Mouse (Mus musculus) splenic B cell, adult 2 months (primary cell): ENCODE measurements at regions not wholly inside any gene's neighbourhood (a gene's known extent, or its start where the extent isn't known, plus 50 kb on each side); places are given as distances from the start of the nearest gene placed in this dataset.

Experiments
- DNase-seq: peaks from one replicate; pipeline ENCODE4 v3.0.0-alpha.2; 2011; ENCODE audit warnings: low read depth, low spot score
- H3K27me3 ChIP-seq: 2 replicates; pipeline ENCODE4 v1.6.1; 2012; ENCODE audit warnings: mild to moderate bottlenecking, low read length, moderate library complexity, mixed read lengths; ENCODE audit not compliant: control insufficient read depth, poor library complexity, insufficient read depth, severe bottlenecking
- H3K36me3 ChIP-seq: 2 replicates; pipeline ENCODE4 v1.6.1; 2012; ENCODE audit warnings: mild to moderate bottlenecking, low read length, moderate library complexity, mixed read lengths; ENCODE audit not compliant: control insufficient read depth, poor library complexity, insufficient read depth, severe bottlenecking

DNA sequence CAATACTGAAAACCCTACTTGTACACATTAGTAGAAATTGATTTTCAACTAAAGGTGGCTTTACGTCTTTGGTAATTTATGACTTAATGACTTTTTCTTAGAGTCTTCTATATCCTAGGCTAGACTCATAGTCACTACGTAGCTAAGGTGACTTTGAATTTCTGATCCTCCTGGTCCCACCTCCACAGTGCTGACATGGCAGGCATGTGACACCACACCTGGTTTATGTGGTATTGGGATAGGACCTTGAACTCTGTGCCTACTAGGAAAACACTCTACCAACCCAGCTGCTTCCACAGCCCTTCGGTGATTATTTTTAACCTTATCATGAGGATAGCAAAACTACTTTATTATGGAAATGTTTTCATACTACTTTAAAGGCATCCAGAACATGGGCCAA lies 51.5 kb upstream of the D7Ertd443e start:
- Histone ChIP-seq H3K27me3 (no peaks in the 10 kb centered on the region), H3K36me3 (no peaks in the 10 kb centered on the region)
- DNase-seq, result no peak

DNA sequence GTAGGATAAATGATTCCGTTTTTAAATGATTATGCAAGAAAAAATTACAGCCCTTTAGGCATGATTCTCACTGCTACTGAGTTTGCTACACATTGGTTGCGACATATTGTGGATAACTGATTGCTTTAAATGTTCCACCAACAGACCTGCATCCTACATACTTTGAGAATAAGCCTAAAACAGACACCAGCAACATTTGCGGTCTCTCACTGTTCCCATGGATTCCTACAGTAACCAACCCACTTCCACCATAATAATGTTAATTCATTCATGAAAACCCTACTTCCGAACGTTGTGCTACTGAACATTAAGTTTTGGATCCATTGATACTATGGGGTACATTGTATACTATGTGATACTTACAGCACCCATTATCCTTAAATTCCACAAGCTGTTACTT lies 53.8 kb upstream of the D7Ertd443e start:
- DNase-seq, result no peak
- Histone ChIP-seq H3K27me3 (no peaks in the 10 kb centered on the region), H3K36me3 (no peaks in the 10 kb centered on the region)

DNA sequence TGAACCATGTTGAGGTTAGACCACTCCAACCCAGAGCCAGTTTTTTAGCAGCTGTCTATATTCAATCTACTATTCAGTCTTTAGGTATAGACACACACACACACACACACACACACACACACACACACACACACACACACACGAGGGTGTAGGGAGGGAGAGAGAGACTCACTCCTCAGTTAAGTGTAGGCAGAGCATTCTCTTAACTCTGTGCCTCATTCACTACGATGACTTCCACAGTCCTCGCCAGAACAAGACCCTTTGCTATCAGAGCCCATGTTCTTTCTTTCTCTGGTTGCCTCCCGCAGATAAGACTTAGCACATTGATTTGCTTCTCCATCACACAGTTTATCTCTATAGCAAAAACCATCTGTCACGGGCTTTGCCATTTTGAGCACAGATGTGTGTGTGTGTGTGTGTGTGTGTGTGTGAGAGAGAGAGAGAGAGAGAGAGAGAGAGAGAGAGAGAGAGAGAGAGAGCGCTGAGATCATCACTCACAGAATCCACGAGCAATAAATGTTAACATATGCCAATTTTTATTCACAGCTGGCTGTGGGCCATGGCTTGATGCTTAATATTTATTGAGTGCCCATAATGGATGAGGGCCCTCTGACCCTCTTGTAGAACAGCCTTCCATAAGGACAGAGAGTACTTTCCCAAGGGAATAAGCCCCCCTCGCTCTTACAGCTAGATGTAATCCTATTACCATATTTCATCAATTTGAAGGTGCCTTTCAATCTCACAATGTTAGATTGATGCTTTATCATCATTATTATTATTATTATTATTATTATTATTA lies 59.7 kb upstream of the D7Ertd443e start:
- no peaks in the 10 kb centered on the region for H3K36me3 ChIP-seq
- no peaks in the 10 kb centered on the region for H3K27me3 ChIP-seq
- DNase-seq, result no peak

DNA sequence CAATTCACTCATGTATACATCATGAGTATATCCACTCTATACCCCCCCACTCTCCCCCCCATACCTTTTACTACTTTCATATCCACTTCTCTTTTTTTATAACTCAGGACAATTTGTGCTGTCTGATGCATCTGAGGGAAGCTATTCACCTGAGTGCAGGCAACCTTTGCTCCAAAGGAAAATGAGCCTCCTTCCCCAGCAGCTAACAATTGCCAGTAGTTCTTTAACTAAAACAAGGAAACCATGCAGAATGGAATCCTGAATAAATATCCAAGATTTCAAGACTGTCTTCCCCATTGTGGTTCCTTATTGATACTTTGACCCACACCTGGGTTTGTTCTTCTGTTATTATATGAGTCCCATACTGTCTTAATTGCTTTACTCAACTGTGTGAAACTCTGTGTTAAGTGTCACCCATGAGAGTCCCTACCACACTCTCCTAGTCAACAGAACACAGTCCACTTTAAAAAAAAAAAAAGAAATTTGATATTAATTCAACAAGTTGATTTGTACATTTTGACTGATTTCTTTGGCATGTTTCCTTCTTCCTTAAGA lies 62.3 kb upstream of the D7Ertd443e start:
- Histone ChIP-seq H3K36me3 (no peaks in the 10 kb centered on the region), H3K27me3 (no peaks in the 10 kb centered on the region)
- DNase-seq, result no peak

DNA sequence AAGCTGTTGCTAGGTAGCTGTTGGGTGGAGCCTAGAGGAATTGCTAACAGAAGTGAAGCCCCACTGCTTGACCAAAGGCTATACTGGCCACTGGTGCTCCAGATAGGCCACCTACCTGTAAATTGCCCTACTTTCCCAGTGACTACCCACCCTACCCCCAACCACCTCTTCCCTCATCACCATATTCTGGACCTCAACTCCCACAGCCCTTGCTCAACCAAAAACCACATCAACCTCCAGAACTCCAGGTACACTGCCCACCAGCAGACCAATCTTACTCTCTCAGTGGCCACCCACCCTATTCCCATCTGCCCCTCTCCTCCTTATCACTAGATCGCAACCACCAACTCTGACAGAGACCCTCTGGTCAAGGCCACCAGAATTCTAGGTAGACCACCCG lies 63.4 kb upstream of the D7Ertd443e start:
- DNase-seq, result no peak
- Histone ChIP-seq H3K36me3 (no peaks in the 10 kb centered on the region), H3K27me3 (no peaks in the 10 kb centered on the region)

DNA sequence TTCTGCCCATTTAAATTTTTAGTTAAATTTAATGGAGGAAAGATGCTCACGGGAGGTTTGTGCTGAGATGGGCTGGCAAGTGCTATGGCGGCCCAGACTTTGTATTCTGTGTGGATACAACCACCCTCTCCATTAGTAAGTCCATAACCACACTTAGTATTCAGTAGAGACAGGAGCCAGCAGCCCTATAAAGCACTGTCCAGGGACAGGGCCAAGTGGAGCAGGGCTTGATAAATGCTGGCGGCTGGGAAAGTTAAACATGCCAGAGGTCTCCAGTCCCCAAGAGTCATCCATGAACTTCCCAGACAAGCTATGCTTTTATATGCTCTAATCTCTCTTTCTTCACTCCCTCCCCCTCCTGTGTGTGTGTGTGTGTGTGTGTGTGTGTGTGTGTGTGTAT lies 77.2 kb upstream of the D7Ertd443e start:
- H3K27me3 ChIP-seq, result no peaks in the 10 kb centered on the region
- H3K36me3 ChIP-seq, result no peaks in the 10 kb centered on the region
- DNase-seq, result no peak

DNA sequence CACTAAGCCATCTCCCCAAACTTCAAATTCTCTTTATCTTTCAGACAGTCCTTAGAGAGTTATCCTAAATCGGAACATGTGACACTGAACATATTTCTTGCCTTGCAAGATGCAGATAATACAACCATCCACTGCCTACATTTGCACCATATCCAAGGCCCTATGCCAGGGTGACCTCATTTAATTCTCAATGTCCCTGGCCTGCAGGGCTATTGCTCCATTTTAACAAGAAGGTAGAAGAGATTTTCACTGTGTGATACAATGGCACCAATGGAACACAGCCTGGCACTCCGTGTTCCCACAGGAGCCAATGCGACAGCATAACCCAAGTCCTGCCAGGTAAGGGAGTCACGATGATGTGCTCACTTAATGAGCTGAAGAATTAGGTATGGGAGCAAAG lies 77.9 kb upstream of the D7Ertd443e start:
- no peaks in the 10 kb centered on the region for H3K27me3 ChIP-seq
- H3K36me3 ChIP-seq, result no peaks in the 10 kb centered on the region
- DNase-seq, result no peak

DNA sequence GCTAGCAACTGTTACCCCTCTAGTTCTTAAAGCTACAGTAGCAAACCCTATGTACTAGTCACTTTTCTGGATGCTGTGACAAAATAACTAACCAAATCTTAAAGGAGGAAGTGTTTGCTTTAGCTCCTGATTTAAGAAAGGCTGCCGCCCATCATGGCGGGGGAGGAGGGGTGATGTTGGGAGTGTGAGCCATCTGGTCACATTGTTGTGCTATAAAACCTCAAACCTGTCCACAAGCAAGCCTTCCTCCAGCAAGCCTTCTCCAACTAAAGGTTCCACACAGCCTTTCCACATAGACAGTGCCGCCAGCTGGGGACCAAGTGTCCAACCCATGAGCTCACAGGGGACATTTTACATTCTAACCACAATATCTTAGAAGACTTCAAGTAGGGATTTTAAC lies 81.8 kb upstream of the D7Ertd443e start:
- no peak for DNase-seq
- H3K36me3 ChIP-seq, result no peaks in the 10 kb centered on the region
- H3K27me3 ChIP-seq, result no peaks in the 10 kb centered on the region

DNA sequence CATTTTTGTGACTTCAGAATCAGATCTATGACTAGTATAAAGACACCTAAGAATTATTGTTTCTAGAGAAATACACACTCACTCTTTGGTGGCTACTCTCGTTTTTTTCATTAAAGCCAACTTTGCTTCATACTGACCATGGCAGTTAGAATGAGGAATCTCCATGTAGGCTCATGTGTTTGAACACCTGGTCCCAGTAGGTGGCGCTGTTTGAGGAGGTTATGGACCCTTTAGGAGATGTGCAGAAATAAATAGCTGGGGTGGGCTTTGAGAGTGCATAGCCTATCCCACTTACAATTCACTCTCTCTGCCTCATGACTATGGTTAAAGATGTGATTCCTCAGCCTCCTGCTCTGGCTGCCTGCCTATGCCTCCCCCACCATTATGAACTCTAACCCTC lies 85.8 kb upstream of the D7Ertd443e start:
- DNase-seq, result no peak
- H3K36me3 ChIP-seq, result no peaks in the 10 kb centered on the region
- H3K27me3 ChIP-seq, result no peaks in the 10 kb centered on the region

DNA sequence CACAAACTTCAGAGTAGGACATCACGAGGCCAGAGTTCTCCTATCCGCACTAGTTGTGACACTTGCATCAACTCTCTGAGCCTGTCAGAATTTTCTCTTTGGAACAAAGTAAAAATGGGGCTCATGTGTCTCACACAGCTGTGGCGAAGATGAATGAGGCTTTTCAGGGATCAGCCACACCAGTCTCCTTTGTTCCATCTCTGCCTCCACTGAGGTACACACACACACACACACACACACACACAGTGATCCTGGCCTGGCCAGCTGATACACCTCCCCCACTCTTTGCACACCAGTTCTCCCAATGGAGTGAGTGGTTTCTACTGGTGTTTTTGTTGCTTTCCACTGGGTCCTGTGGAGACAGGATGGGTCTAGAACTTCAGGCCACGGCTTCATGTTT lies 105.9 kb upstream of the D7Ertd443e start:
- DNase-seq, result no peak
- Histone ChIP-seq H3K27me3 (no peaks in the 10 kb centered on the region), H3K36me3 (no peaks in the 10 kb centered on the region)

DNA sequence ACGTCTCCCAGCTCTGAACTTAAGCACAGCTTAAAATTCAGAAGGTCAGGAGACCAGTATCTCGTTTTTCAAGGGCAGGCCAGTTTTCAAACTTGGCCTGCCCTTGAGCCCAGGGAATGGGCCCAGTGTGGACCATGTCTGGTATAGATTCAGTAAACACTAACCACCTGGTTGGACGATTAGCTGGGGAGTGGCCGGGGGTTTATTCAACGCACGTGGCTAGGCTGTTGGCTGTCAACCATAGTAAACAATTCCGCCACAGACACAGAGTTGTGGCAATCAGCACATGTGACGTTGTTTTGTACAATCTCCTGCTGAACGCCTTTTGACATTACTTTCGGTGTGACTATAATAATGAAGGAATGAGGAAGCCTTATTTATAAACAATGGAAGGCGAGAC lies 111.8 kb upstream of the D7Ertd443e start:
- DNase-seq, result no peak
- H3K27me3 ChIP-seq, result no peaks in the 10 kb centered on the region
- H3K36me3 ChIP-seq, result no peaks in the 10 kb centered on the region

DNA sequence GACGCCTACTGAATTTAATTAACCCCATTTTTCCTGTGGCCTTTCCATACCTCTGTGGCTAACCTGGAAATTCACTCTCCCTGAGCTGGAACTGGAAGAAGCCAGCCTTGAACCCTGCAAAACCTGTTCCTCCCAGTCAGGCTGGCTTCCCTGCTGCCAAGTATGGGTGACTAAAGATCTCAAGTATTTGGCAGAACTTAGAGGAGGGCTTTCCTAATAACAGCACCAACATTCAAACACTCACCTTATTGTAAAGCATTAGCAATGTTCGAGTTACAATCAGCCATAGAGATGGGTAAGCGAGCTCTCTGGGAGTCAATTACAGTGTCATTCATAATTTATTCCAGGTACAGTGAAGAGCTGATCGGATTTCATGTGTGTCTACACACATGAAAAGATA lies 112.4 kb upstream of the D7Ertd443e start:
- Histone ChIP-seq H3K36me3 (no peaks in the 10 kb centered on the region), H3K27me3 (no peaks in the 10 kb centered on the region)
- no peak for DNase-seq

DNA sequence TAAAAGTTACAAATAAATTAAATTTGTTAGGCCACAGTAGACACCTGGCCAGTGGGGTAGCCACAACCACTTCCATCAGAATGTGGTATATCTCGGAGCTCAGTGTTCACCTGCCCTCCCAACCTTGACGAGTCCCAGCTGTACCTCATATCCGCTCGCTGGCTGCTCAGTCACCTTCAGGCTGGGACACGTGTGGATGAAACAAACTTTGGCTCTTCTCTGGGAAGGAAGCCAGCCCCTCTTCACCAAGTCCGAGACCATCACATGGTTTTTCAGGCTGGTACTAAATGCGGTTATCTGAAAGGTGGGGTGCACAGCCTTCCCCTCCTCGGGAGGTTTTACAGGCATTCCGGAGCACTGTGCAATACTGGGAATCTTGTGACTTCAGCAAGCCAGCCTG lies 113.3 kb upstream of the D7Ertd443e start:
- no peaks in the 10 kb centered on the region for H3K27me3 ChIP-seq
- no peak for DNase-seq
- no peaks in the 10 kb centered on the region for H3K36me3 ChIP-seq

DNA sequence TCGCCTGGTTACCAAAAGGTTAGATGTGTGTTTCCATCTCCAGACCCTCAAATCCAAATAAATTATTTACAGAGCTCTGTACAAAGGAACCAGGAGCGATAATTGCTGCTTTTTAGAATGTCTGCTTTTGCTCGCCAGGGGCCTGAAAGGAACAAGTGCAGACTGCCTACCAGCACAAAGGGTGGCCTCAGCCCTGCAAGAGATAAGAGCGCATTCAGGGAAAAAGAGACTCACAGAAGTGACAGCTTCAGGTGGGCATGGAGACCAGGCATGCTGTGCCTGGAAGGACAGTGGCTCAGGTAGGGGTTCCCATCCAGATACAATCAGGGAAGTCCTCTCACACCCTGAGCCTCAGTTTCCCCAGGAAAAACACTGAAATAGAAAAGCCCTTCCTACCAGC lies 114.0 kb upstream of the D7Ertd443e start:
- Histone ChIP-seq H3K36me3 (no peaks in the 10 kb centered on the region), H3K27me3 (no peaks in the 10 kb centered on the region)
- no peak for DNase-seq

DNA sequence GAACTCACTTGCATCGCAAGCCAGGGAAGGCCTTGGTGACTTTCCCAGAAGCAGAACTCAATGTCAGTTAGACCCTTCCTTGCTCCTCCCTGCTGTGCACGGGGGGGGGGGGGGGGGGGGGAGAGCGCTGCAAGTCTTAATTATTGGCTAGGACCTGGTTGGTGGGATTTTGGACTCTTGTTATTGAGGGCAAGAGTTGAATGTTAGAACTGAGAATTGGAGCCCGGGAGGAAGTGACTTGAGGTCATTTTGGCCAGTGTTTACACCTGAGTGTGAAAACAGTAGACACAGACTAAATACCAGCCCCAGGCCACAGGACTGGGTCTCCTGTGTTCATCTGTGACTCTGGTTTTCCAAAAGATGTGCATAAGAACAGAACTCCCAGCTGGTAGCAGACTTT lies 114.7 kb upstream of the D7Ertd443e start:
- DNase-seq, result no peak
- H3K36me3 ChIP-seq, result no peaks in the 10 kb centered on the region
- H3K27me3 ChIP-seq, result no peaks in the 10 kb centered on the region

DNA sequence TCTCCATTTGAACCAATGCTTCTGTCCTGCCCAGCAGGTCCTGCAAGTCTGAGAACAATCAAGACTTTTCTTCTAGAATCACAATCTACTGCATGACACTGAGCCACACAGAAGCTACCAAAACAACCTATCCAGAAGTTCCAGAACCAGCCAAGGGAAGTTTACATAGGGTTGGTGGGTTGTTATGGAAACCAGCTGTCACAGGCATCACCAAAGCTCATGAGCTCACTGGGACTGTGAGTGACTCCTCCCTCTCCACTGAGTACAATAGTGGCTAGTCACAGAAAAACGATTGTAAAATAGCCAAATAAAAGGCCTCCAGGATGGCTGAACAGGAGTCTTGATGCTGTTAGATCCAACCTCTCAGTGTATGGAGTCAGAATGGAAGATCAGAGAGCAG lies 115.6 kb upstream of the D7Ertd443e start:
- DNase-seq, result no peak
- no peaks in the 10 kb centered on the region for H3K27me3 ChIP-seq
- no peaks in the 10 kb centered on the region for H3K36me3 ChIP-seq
